In genomic region chr13:31004458-31004857, GRCm38 (mm10) we compare ENCODE assay signal across 18 mouse cellular contexts. TPM values are rescaled to one million over a fixed set of nuclear protein-coding genes. Genes with fewer than 3 reads are reported as not detected.
DNase-seq lines count a peak whose midpoint lies in the region; ATAC-seq and TF ChIP-seq lines count a peak whose summit lies in the region.
"Had no signal": no experiment of that assay in that cellular context is flagged by ENCODE, and none has a peak within 500 bp of the region (broad histone marks: within the 10 kb centered on the region; RNA-seq: fewer than 3 reads in every experiment).

No protein-coding gene starts in this region.

- H3K36me3 ChIP-seq in hindbrain, postnatal 0 days (ENCODE audit: insufficient read depth, low read length) = no peaks in the 10 kb centered on the region
- H3K36me3 ChIP-seq in hindbrain, embryonic 11.5 days (ENCODE audit: control insufficient read depth, insufficient read depth, low read length) = no peaks in the 10 kb centered on the region
- no peaks in the 10 kb centered on the region for H3K36me3 ChIP-seq in CH12.LX (replicated peaks in 1 of 2; ENCODE audit: control insufficient read depth in 1 of 2, insufficient read depth in 1 of 2, low read length in 1 of 2)
- no peaks in the 10 kb centered on the region for H3K36me3 ChIP-seq in embryonic facial prominence, embryonic 11.5 days (replicated peaks; ENCODE audit: control insufficient read depth, insufficient read depth, low read depth, low read length)
- H3K36me3 ChIP-seq in limb, embryonic 12.5 days = no peaks in the 10 kb centered on the region
- no peaks in the 10 kb centered on the region for H3K36me3 ChIP-seq in neural tube, embryonic 15.5 days
- H3K36me3 ChIP-seq: forebrain, embryonic 12.5 days had no signal

- no peaks in the 10 kb centered on the region for H3K79me2 ChIP-seq in CH12.LX (replicated peaks; ENCODE audit: control insufficient read depth, extremely low read depth, insufficient read depth, poor library complexity, severe bottlenecking)

- TF ChIP-seq RAD21 in CH12.LX (IDR thresholded peaks at IDR 0.05; ENCODE audit: low read depth, low read length) = no peak

- H3K4me1 ChIP-seq in hindbrain, postnatal 0 days (ENCODE audit: insufficient read depth, low read length) = no peaks in the 10 kb centered on the region
- no peaks in the 10 kb centered on the region for H3K4me1 ChIP-seq in hindbrain, embryonic 11.5 days (replicated peaks; ENCODE audit: control insufficient read depth, insufficient read depth, low read length)
- H3K4me1 ChIP-seq in CH12.LX (ENCODE audit: control insufficient read depth in 1 of 2, insufficient read depth in 2 of 2) = peaks cover 6 to 7% of the 10 kb centered on the region in 2 experiments; a peak in 3 of 4 replicates
- no peaks in the 10 kb centered on the region for H3K4me1 ChIP-seq in embryonic facial prominence, embryonic 11.5 days (ENCODE audit: control insufficient read depth, insufficient read depth, low read length)
- H3K4me1 ChIP-seq in limb, embryonic 12.5 days (replicated peaks) = peaks cover 19% of the 10 kb centered on the region
- H3K4me1 ChIP-seq in neural tube, embryonic 15.5 days = no peaks in the 10 kb centered on the region
- H3K4me1 ChIP-seq: forebrain, embryonic 12.5 days had no signal

- no peak for TF ChIP-seq EP300 in CH12.LX (IDR thresholded peaks at IDR 0.05; ENCODE audit: low read length)

- H3K9me3 ChIP-seq in hindbrain, postnatal 0 days (ENCODE audit: low read length) = no peaks in the 10 kb centered on the region
- H3K9me3 ChIP-seq in hindbrain, embryonic 11.5 days (ENCODE audit: control insufficient read depth, low read length) = no peaks in the 10 kb centered on the region
- no peaks in the 10 kb centered on the region for H3K9me3 ChIP-seq in CH12.LX (replicated peaks; ENCODE audit: low read length)
- no peaks in the 10 kb centered on the region for H3K9me3 ChIP-seq in embryonic facial prominence, embryonic 11.5 days (replicated peaks; ENCODE audit: control insufficient read depth, low read length)
- no peaks in the 10 kb centered on the region for H3K9me3 ChIP-seq in limb, embryonic 12.5 days
- H3K9me3 ChIP-seq in neural tube, embryonic 15.5 days (replicated peaks) = no peaks in the 10 kb centered on the region
- H3K9me3 ChIP-seq: forebrain, embryonic 12.5 days had no signal

- TF ChIP-seq CTCF in hindbrain, postnatal 0 days (IDR thresholded peaks at IDR 0.05; ENCODE audit: low read depth) = no peak
- no peak for TF ChIP-seq CTCF in CH12.LX (conservative IDR thresholded peaks at IDR 0.05 in 1 of 2, IDR thresholded peaks at IDR 0.05 in 1 of 2; ENCODE audit: low read depth in 2 of 2, low read length in 2 of 2)

- dilution Hi-C loops in CH12.LX (cut with MboI; ENCODE audit: extremely low pct_ligation_motif_present, extremely low pct_unique_long_range_greater_than_20kb, low sequenced_read_pairs) = no loop called here

- no peak overlapping the region for H3K27ac ChIP-seq in hindbrain, postnatal 0 days
- no peak overlapping the region for H3K27ac ChIP-seq in hindbrain, embryonic 11.5 days (ENCODE audit: low read depth, low read length)
- no peak overlapping the region for H3K27ac ChIP-seq in CH12.LX (ENCODE audit: insufficient read depth, low read depth)
- no peak overlapping the region for H3K27ac ChIP-seq in embryonic facial prominence, embryonic 11.5 days (replicated peaks; ENCODE audit: low read depth, low read length)
- no peak overlapping the region for H3K27ac ChIP-seq in limb, embryonic 12.5 days
- H3K27ac ChIP-seq in neural tube, embryonic 15.5 days (replicated peaks) = no peak overlapping the region
- H3K27ac ChIP-seq: forebrain, embryonic 12.5 days had no signal

- H3K9ac ChIP-seq in hindbrain, postnatal 0 days (replicated peaks; ENCODE audit: low read length) = no peak overlapping the region
- H3K9ac ChIP-seq in hindbrain, embryonic 11.5 days (ENCODE audit: low read depth, low read length) = no peak overlapping the region
- no peak overlapping the region for H3K9ac ChIP-seq in CH12.LX (ENCODE audit: insufficient read depth, low read depth)
- no peak overlapping the region for H3K9ac ChIP-seq in embryonic facial prominence, embryonic 11.5 days (replicated peaks; ENCODE audit: low read length)
- H3K9ac ChIP-seq in limb, embryonic 12.5 days (replicated peaks) = 0 out of 2 replicates have a peak overlapping the region, but pooled peaks have one; percentile 4
- no peak overlapping the region for H3K9ac ChIP-seq in neural tube, embryonic 15.5 days (replicated peaks)
- H3K9ac ChIP-seq: forebrain, embryonic 12.5 days had no signal

- 76% methylated on average over 12 of the region's 12 CpGs for WGBS in hindbrain, postnatal 0 days
- WGBS in hindbrain, embryonic 11.5 days = 60% methylated on average over 12 of the region's 12 CpGs
- WGBS in embryonic facial prominence, embryonic 11.5 days = 30% methylated on average over 12 of the region's 12 CpGs
- WGBS in limb, embryonic 12.5 days = 24% methylated on average over 12 of the region's 12 CpGs
- WGBS in neural tube, embryonic 15.5 days = 74% methylated on average over 12 of the region's 12 CpGs

- no peak for DNase-seq in hindbrain, postnatal 0 days (ENCODE audit: low spot score)
- DNase-seq in hindbrain, embryonic 11.5 days (ENCODE audit: low spot score) = no peak
- no peak for DNase-seq in CH12.LX (ENCODE audit: extremely low read depth)
- DNase-seq in embryonic facial prominence, embryonic 11.5 days (ENCODE audit: low spot score) = peak; percentile 33
- no peak for DNase-seq in urinary bladder, postnatal 4 days (ENCODE audit: low spot score in 2 of 2)
- DNase-seq in layer of hippocampus, adult 8-10 months (ENCODE audit: low spot score in 2 of 2) = no peak
- DNase-seq: adrenal gland, adult 2 months; gastrocnemius, postnatal 25 days; heart, postnatal 36 days; lung, postnatal 10 days; right cerebral cortex, postnatal 25 days had no signal

- H3K27me3 ChIP-seq in hindbrain, postnatal 0 days (ENCODE audit: insufficient read depth, low read length) = no peaks in the 10 kb centered on the region
- no peaks in the 10 kb centered on the region for H3K27me3 ChIP-seq in hindbrain, embryonic 11.5 days (ENCODE audit: control insufficient read depth, insufficient read depth, low read length)
- no peaks in the 10 kb centered on the region for H3K27me3 ChIP-seq in CH12.LX (replicated peaks)
- H3K27me3 ChIP-seq in embryonic facial prominence, embryonic 11.5 days (ENCODE audit: control insufficient read depth, insufficient read depth, low read length) = no peaks in the 10 kb centered on the region
- peaks cover 3% of the 10 kb centered on the region; the same call in 1 of the 2 replicates for H3K27me3 ChIP-seq in limb, embryonic 12.5 days
- H3K27me3 ChIP-seq in neural tube, embryonic 15.5 days (replicated peaks) = no peaks in the 10 kb centered on the region
- H3K27me3 ChIP-seq: forebrain, embryonic 12.5 days had no signal

- H3K4me3 ChIP-seq in hindbrain, postnatal 0 days (ENCODE audit: low read length) = no peak overlapping the region
- no peak overlapping the region for H3K4me3 ChIP-seq in hindbrain, embryonic 11.5 days (ENCODE audit: low read depth, low read length)
- no peak overlapping the region for H3K4me3 ChIP-seq in CH12.LX (replicated peaks in 1 of 3; ENCODE audit: low read depth in 2 of 3, low read length in 2 of 3, poor library complexity in 1 of 3)
- H3K4me3 ChIP-seq in embryonic facial prominence, embryonic 11.5 days (ENCODE audit: low read depth, low read length) = no peak overlapping the region
- no peak overlapping the region for H3K4me3 ChIP-seq in limb, embryonic 12.5 days (replicated peaks)
- H3K4me3 ChIP-seq in neural tube, embryonic 15.5 days (replicated peaks) = no peak overlapping the region
- H3K4me3 ChIP-seq: forebrain, embryonic 12.5 days had no signal

- TF ChIP-seq POLR2A in CH12.LX (IDR thresholded peaks at IDR 0.05; ENCODE audit: low read depth, low read length) = no peak

- H3K4me2 ChIP-seq in hindbrain, postnatal 0 days (ENCODE audit: low read depth, low read length) = 0 out of 2 replicates have a peak overlapping the region, but pooled peaks have one; percentile 7
- no peak overlapping the region for H3K4me2 ChIP-seq in hindbrain, embryonic 11.5 days (replicated peaks; ENCODE audit: low read depth, low read length)
- peak overlapping the region; percentile 7; the same call in 1 of the 2 replicates for H3K4me2 ChIP-seq in CH12.LX (ENCODE audit: insufficient read depth, low read depth, poor library complexity, severe bottlenecking)
- H3K4me2 ChIP-seq in embryonic facial prominence, embryonic 11.5 days (ENCODE audit: low read depth, low read length) = no peak overlapping the region
- H3K4me2 ChIP-seq in limb, embryonic 12.5 days = peak overlapping the region; percentile 26
- no peak overlapping the region for H3K4me2 ChIP-seq in neural tube, embryonic 15.5 days
- H3K4me2 ChIP-seq: forebrain, embryonic 12.5 days had no signal

- no peak for ATAC-seq in hindbrain, postnatal 0 days
- ATAC-seq in hindbrain, embryonic 11.5 days (ENCODE audit: low FRiP score) = no peak
- ATAC-seq in embryonic facial prominence, embryonic 11.5 days (replicated peaks; ENCODE audit: insufficient number of reproducible peaks, low FRiP score, low TSS enrichment, low read depth) = no peak
- no peak for ATAC-seq in limb, embryonic 12.5 days (ENCODE audit: insufficient number of reproducible peaks, insufficient read depth, low FRiP score, low TSS enrichment, low read depth)
- no peak for ATAC-seq in neural tube, embryonic 15.5 days (ENCODE audit: low FRiP score)
- ATAC-seq: Patski had no signal

- in situ Hi-C loops in CH12.LX (cut with MboI; ENCODE audit: low pct_ligation_motif_present, low pct_unique_long_range_greater_than_20kb, low sequenced_read_pairs) = no loop called here

RNA-seq across cellular contexts. Expression of gene Gm5447, which starts 30.5 kb away (rescaled TPM):
- 0.72 TPM in 1 of 2 replicates, not detected in the other for total RNA-seq in hindbrain, postnatal 0 days (2014; rRNA removed)
- polyA plus RNA-seq in hindbrain, postnatal 0 days (2015; fragmentation: Nextera tagmentation; extraction: Ambion mirVana) = 0.13 TPM in 1 of 2 replicates, not detected in the other
- polyA plus RNA-seq in hindbrain, embryonic 11.5 days (2014; fragmentation: Nextera tagmentation; extraction: Ambion mirVana) = not detected in 2 replicates
- total RNA-seq in CH12.LX (2012; rRNA removed) (not detected in 2 replicates), CH12.LX (2014; rRNA removed) (not detected in 2 replicates)
- 0.14 TPM in 1 of 2 replicates, not detected in the other for polyA plus RNA-seq in CH12.LX (2012; ENCODE audit: insufficient read length, low read depth)
- polyA plus RNA-seq in embryonic facial prominence, embryonic 11.5 days (2014; fragmentation: Nextera tagmentation; extraction: Ambion mirVana) = 0.15 and 0.26 TPM in 2 replicates
- 0.12 and 0.30 TPM in 2 replicates for polyA plus RNA-seq in limb, embryonic 12.5 days (2016; fragmentation: Nextera tagmentation; extraction: Ambion mirVana)
- polyA plus RNA-seq in neural tube, embryonic 15.5 days (2015; fragmentation: Nextera tagmentation; extraction: Ambion mirVana) = 0.13 TPM in 1 of 2 replicates, not detected in the other
- total RNA-seq in layer of hippocampus, adult 8-10 months (2022) = under 1 TPM in 1 of 4 experiments, not detected in 3; 0.18 TPM
- total RNA-seq: adrenal gland, adult 2 months; common myeloid progenitor, adult 5-6 weeks; gastrocnemius, postnatal 25 days; heart, postnatal 36 days; left cerebral cortex, adult 8-10 months had no signal
- polyA plus RNA-seq: adrenal gland, adult 2 months; large intestine, adult 2 months had no signal

RNA-seq across cellular contexts. Expression of gene Exoc2, which starts 30.6 kb away (rescaled TPM):
- total RNA-seq in hindbrain, postnatal 0 days (2014; rRNA removed) = 41.7 and 49.4 TPM in 2 replicates
- polyA plus RNA-seq in hindbrain, postnatal 0 days (2015; fragmentation: Nextera tagmentation; extraction: Ambion mirVana) = 35.5 and 36.5 TPM in 2 replicates
- 41.2 and 45.8 TPM in 2 replicates for polyA plus RNA-seq in hindbrain, embryonic 11.5 days (2014; fragmentation: Nextera tagmentation; extraction: Ambion mirVana)
- total RNA-seq in CH12.LX (2012; rRNA removed) = 26.5 and 29.7 TPM in 2 replicates
- 33.0 and 36.0 TPM in 2 replicates for total RNA-seq in CH12.LX (2014; rRNA removed)
- polyA plus RNA-seq in CH12.LX (2012; ENCODE audit: insufficient read length, low read depth) = 18.6 and 21.1 TPM in 2 replicates
- polyA plus RNA-seq in embryonic facial prominence, embryonic 11.5 days (2014; fragmentation: Nextera tagmentation; extraction: Ambion mirVana) = 41.5 and 43.8 TPM in 2 replicates
- 37.0 and 38.1 TPM in 2 replicates for polyA plus RNA-seq in limb, embryonic 12.5 days (2016; fragmentation: Nextera tagmentation; extraction: Ambion mirVana)
- polyA plus RNA-seq in neural tube, embryonic 15.5 days (2015; fragmentation: Nextera tagmentation; extraction: Ambion mirVana) = 42.2 and 44.5 TPM in 2 replicates
- 10 to 100 TPM; 37.6 to 42.7 (median 40.4) TPM for total RNA-seq in layer of hippocampus, adult 8-10 months (2022)

RNA-seq across cellular contexts. Expression of gene Hus1b, which starts 56.9 kb away (rescaled TPM):
- 0.63 and 1.2 TPM in 2 replicates for total RNA-seq in hindbrain, postnatal 0 days (2014; rRNA removed)
- not detected in 2 replicates for polyA plus RNA-seq in hindbrain, postnatal 0 days (2015; fragmentation: Nextera tagmentation; extraction: Ambion mirVana)
- 0.25 TPM in 1 of 2 replicates, not detected in the other for polyA plus RNA-seq in hindbrain, embryonic 11.5 days (2014; fragmentation: Nextera tagmentation; extraction: Ambion mirVana)
- total RNA-seq in CH12.LX (2012; rRNA removed) (7.3 and 8.1 TPM in 2 replicates), CH12.LX (2014; rRNA removed) (17.8 and 18.2 TPM in 2 replicates)
- 9.0 and 9.4 TPM in 2 replicates for polyA plus RNA-seq in CH12.LX (2012; ENCODE audit: insufficient read length, low read depth)
- polyA plus RNA-seq in embryonic facial prominence, embryonic 11.5 days (2014; fragmentation: Nextera tagmentation; extraction: Ambion mirVana) = not detected in 2 replicates
- not detected in 2 replicates for polyA plus RNA-seq in limb, embryonic 12.5 days (2016; fragmentation: Nextera tagmentation; extraction: Ambion mirVana)
- not detected in 2 replicates for polyA plus RNA-seq in neural tube, embryonic 15.5 days (2015; fragmentation: Nextera tagmentation; extraction: Ambion mirVana)
- 1 to 10 TPM in 2 of 4 experiments, under 1 TPM in 2; 0.64 to 1.1 (median 0.90) TPM for total RNA-seq in layer of hippocampus, adult 8-10 months (2022)
- polyA plus RNA-seq: forebrain, embryonic 12.5 days; Patski had no signal

Comparison
In these comparisons a context has a peak if more than half of its experiments do, and no peak if none do; other contexts are left out.
1. H3K4me2 ChIP-seq: peak in hindbrain, postnatal 0 days (single experiment), CH12.LX (single experiment) and limb, embryonic 12.5 days (single experiment); none in hindbrain, embryonic 11.5 days (single experiment), embryonic facial prominence, embryonic 11.5 days (single experiment) and neural tube, embryonic 15.5 days (single experiment).